Mouse (Mus musculus): ENCODE results near the gene Cbr4.

Gene Cbr4

GRCm38 (mm10) chr8:61488631-61489030 lies 1.1 kb downstream of the Cbr4 start:
- no peak for DNase-seq (ENCODE audit: low read depth)

- no peak for DNase-seq (ENCODE audit: low read depth)
Measured at GRCm38 (mm10) chr8:61497110-61497509, 9.6 kb downstream of the Cbr4 start.

- peak; percentile 26 for DNase-seq (ENCODE audit: low read depth)
Measured at GRCm38 (mm10) chr8:61499035-61499434, 11.5 kb downstream of the Cbr4 start.

- DNase-seq (ENCODE audit: low read depth) = no peak
Measured at GRCm38 (mm10) chr8:61500914-61501313, 13.4 kb downstream of the Cbr4 start.

GRCm38 (mm10) chr8:61502277-61502676 lies 14.7 kb downstream of the Cbr4 start:
- DNase-seq (ENCODE audit: low read depth) = no peak

- no peak for DNase-seq (ENCODE audit: low read depth)
Measured at GRCm38 (mm10) chr8:61515110-61515930, 27.8 kb downstream of the Cbr4 start.

GRCm38 (mm10) chr8:61515931-61516744 lies 28.6 kb downstream of the Cbr4 start:
- DNase-seq (ENCODE audit: low read depth) = peak; percentile 77

GRCm38 (mm10) chr8:61516745-61517501 lies 29.4 kb downstream of the Cbr4 start:
- DNase-seq (ENCODE audit: low read depth) = no peak

GRCm38 (mm10) chr8:61517502-61518185 lies 30.1 kb downstream of the Cbr4 start:
- peak; percentile 87 for DNase-seq (ENCODE audit: low read depth)

- DNase-seq (ENCODE audit: low read depth) = peak; percentile 45
Measured at GRCm38 (mm10) chr8:61522132-61522531, 34.6 kb downstream of the Cbr4 start.

GRCm38 (mm10) chr8:61527037-61527436 lies 39.5 kb downstream of the Cbr4 start:
- DNase-seq (ENCODE audit: low read depth) = no peak

GRCm38 (mm10) chr8:61528197-61528596 lies 40.7 kb downstream of the Cbr4 start:
- DNase-seq (ENCODE audit: low read depth) = no peak

GRCm38 (mm10) chr8:61528642-61529041 lies 41.1 kb downstream of the Cbr4 start:
- no peak for DNase-seq (ENCODE audit: low read depth)

- DNase-seq (ENCODE audit: low read depth) = peak; percentile 16
Measured at GRCm38 (mm10) chr8:61531944-61532795, 44.6 kb downstream of the Cbr4 start.

GRCm38 (mm10) chr8:61532831-61533230 lies 45.3 kb downstream of the Cbr4 start:
- DNase-seq (ENCODE audit: low read depth) = no peak

GRCm38 (mm10) chr8:61533356-61533926 lies 45.9 kb downstream of the Cbr4 start:
- no peak for DNase-seq (ENCODE audit: low read depth)

- DNase-seq (ENCODE audit: low read depth) = no peak
Measured at GRCm38 (mm10) chr8:61535472-61535871, 47.9 kb downstream of the Cbr4 start.

GRCm38 (mm10) chr8:61537471-61537870 lies 49.9 kb downstream of the Cbr4 start:
- no peak for DNase-seq (ENCODE audit: low read depth)

GRCm38 (mm10) chr8:61539828-61540500 lies 52.4 kb downstream of the Cbr4 start:
- peak; percentile 88 for DNase-seq (ENCODE audit: low read depth)

- DNase-seq (ENCODE audit: low read depth) = no peak
Measured at GRCm38 (mm10) chr8:61549585-61549984, 62.1 kb downstream of the Cbr4 start.
